Mouse (Mus musculus) CH12.LX (cell line): ENCODE results near the gene Nlrc5. TPM values are rescaled to one million over a fixed set of nuclear protein-coding genes. Genes with fewer than 3 reads are reported as not detected.

ENCODE experiments used
- DNase-seq: peaks from one replicate; pipeline ENCODE4 v3.0.0-alpha.2; 2013; ENCODE audit errors: extremely low read depth
- H3K27ac ChIP-seq: 2 replicates; pipeline ENCODE4 v1.5.1; 2012; ENCODE audit warnings: low read depth, mild to moderate bottlenecking, control low read depth, moderate library complexity; ENCODE audit not compliant: insufficient read depth
- H3K27me3 ChIP-seq: replicated peaks from 2 replicates; pipeline ENCODE3; 2012; ENCODE audit warnings: inconsistent platforms
- H3K36me3 ChIP-seq, 2 experiments: replicated peaks in 1 of 2; 2 replicates each; pipeline versions ENCODE3 to v1.6.1; 2012; ENCODE audit warnings: inconsistent platforms in 1 of 2, low read length in 1 of 2, mild to moderate bottlenecking in 1 of 2, mixed read lengths in 1 of 2, moderate library complexity in 1 of 2; ENCODE audit not compliant: control insufficient read depth in 1 of 2, insufficient read depth in 1 of 2
- H3K4me1 ChIP-seq, 2 experiments: 2 replicates each; pipeline ENCODE4 v1.6.1; 2012; ENCODE audit warnings: inconsistent platforms in 1 of 2, moderate library complexity in 1 of 2; ENCODE audit not compliant: insufficient read depth in 2 of 2, control insufficient read depth in 1 of 2
- H3K4me2 ChIP-seq: 2 replicates; pipeline ENCODE4 v1.6.1; 2012; ENCODE audit warnings: low read depth, mild to moderate bottlenecking, control low read depth; ENCODE audit not compliant: poor library complexity, insufficient read depth, severe bottlenecking
- H3K4me3 ChIP-seq, 3 experiments: fragments of 150-350 bp in 1 of 3; sonication (generic) in 1 of 3; replicated peaks in 1 of 3; 2 replicates each; pipeline versions ENCODE3 to v1.5.1; 2011 to 2012; ENCODE audit warnings: low read depth in 2 of 3, low read length in 2 of 3, mild to moderate bottlenecking in 2 of 3, moderate library complexity in 2 of 3, control low read depth in 1 of 3, improper control_type of control experiment in 1 of 3, inconsistent platforms in 1 of 3, mixed read lengths in 1 of 3; ENCODE audit not compliant: poor library complexity in 1 of 3
- H3K79me2 ChIP-seq: replicated peaks from 2 replicates; pipeline ENCODE4 v1.6.1; 2012; ENCODE audit warnings: mild to moderate bottlenecking, moderate library complexity; ENCODE audit not compliant: control insufficient read depth, poor library complexity, insufficient read depth, severe bottlenecking; ENCODE audit errors: extremely low read depth
- H3K9ac ChIP-seq: 2 replicates; pipeline ENCODE4 v1.6.1; 2012; ENCODE audit warnings: low read depth, mild to moderate bottlenecking, control low read depth, moderate library complexity; ENCODE audit not compliant: insufficient read depth
- H3K9me3 ChIP-seq: replicated peaks from 2 replicates; pipeline ENCODE3; 2012; ENCODE audit warnings: low read length, inconsistent platforms, mixed read lengths
- BHLHE40 ChIP-seq: IDR thresholded peaks from 2 replicates; pipeline ENCODE4 v1.6.1; 2011; ENCODE audit warnings: mild to moderate bottlenecking, low read depth, low read length, improper control_type of control experiment
- CHD1 ChIP-seq: IDR thresholded peaks from 2 replicates; pipeline ENCODE4 v1.6.1; 2012; ENCODE audit warnings: low read depth, low read length, improper control_type of control experiment, inconsistent platforms
- CTCF ChIP-seq, 2 experiments: IDR thresholded peaks in 1 of 2; conservative IDR thresholded peaks in 1 of 2; 2 replicates each; pipeline ENCODE4 v1.5.1; 2011 to 2012; ENCODE audit warnings: low read depth in 2 of 2, low read length in 2 of 2, improper control_type of control experiment in 1 of 2, inconsistent platforms in 1 of 2, mild to moderate bottlenecking in 1 of 2, moderate library complexity in 1 of 2
- E2F4 ChIP-seq: IDR thresholded peaks from 2 replicates; pipeline ENCODE4 v1.6.1; 2011; ENCODE audit warnings: low read depth, low read length, improper control_type of control experiment; ENCODE audit not compliant: insufficient replicate concordance
- ELF1 ChIP-seq: IDR thresholded peaks from 2 replicates; pipeline ENCODE4 v1.6.1; 2014; ENCODE audit warnings: low read depth, mild to moderate bottlenecking, inconsistent platforms, low read length, improper control_type of control experiment
- ETS1 ChIP-seq: conservative IDR thresholded peaks from 2 replicates; pipeline ENCODE4 v1.6.1; 2012; ENCODE audit warnings: low read depth, mild to moderate bottlenecking, inconsistent platforms, low read length, improper control_type of control experiment, moderate library complexity
- JUND ChIP-seq: conservative IDR thresholded peaks from 2 replicates; pipeline ENCODE4 v1.6.1; 2011; ENCODE audit warnings: low read depth, low read length, improper control_type of control experiment
- MAX ChIP-seq: IDR thresholded peaks from 2 replicates; pipeline ENCODE4 v1.6.1; 2011; ENCODE audit warnings: low read length, improper control_type of control experiment
- MAZ ChIP-seq: IDR thresholded peaks from 2 replicates; pipeline ENCODE4 v1.6.1; 2012; ENCODE audit warnings: low read depth, mild to moderate bottlenecking, inconsistent platforms, low read length, improper control_type of control experiment, moderate library complexity
- MEF2A ChIP-seq: IDR thresholded peaks from 2 replicates; pipeline ENCODE4 v1.6.1; 2014; ENCODE audit warnings: low read depth, mild to moderate bottlenecking, inconsistent platforms, low read length, improper control_type of control experiment, borderline replicate concordance
- MYC ChIP-seq: IDR thresholded peaks from 2 replicates; pipeline ENCODE4 v1.6.1; 2011; ENCODE audit warnings: low read depth, mild to moderate bottlenecking, improper control_type of control experiment, low read length
- NELFE ChIP-seq: IDR thresholded peaks from 2 replicates; pipeline ENCODE4 v1.6.1; 2011; ENCODE audit warnings: low read depth, low read length, improper control_type of control experiment
- NRF1 ChIP-seq: IDR thresholded peaks from 2 replicates; pipeline ENCODE4 v1.6.1; 2014; ENCODE audit warnings: low read depth, mild to moderate bottlenecking, inconsistent platforms, low read length, improper control_type of control experiment, moderate library complexity
- POLR2AphosphoS2 ChIP-seq: IDR thresholded peaks from 2 replicates; pipeline ENCODE4 v1.6.1; 2011; ENCODE audit warnings: low read depth, low read length, improper control_type of control experiment
- RAD21 ChIP-seq: IDR thresholded peaks from 2 replicates; pipeline ENCODE4 v1.6.1; 2011; ENCODE audit warnings: low read depth, mild to moderate bottlenecking, low read length, improper control_type of control experiment, moderate library complexity
- SIN3A ChIP-seq: IDR thresholded peaks from 2 replicates; pipeline ENCODE4 v1.6.1; 2012; ENCODE audit warnings: low read length, improper control_type of control experiment, inconsistent platforms
- SMC3 ChIP-seq: IDR thresholded peaks from 2 replicates; pipeline ENCODE4 v1.6.1; 2011; ENCODE audit warnings: low read depth, low read length, improper control_type of control experiment
- USF1 ChIP-seq: IDR thresholded peaks from 2 replicates; pipeline ENCODE4 v1.6.1; 2014; ENCODE audit warnings: low read depth, mild to moderate bottlenecking, inconsistent platforms, low read length, improper control_type of control experiment
- ZC3H11A ChIP-seq: IDR thresholded peaks from 2 replicates; pipeline ENCODE4 v1.6.1; 2012; ENCODE audit warnings: low read depth, mild to moderate bottlenecking, inconsistent platforms, low read length, improper control_type of control experiment
- dilution Hi-C: fragments of 300-500 bp; cut with MboI; formaldehyde crosslinking; loops from 2 replicates; pipeline ENCODE4 v1.14.3; 2020; ENCODE audit warnings: low sequenced_read_pairs; ENCODE audit not compliant: extremely low pct_unique_long_range_greater_than_20kb, extremely low pct_ligation_motif_present
- in situ Hi-C: fragments of 300-500 bp; cut with MboI; formaldehyde crosslinking; loops from 3 replicates; pipeline ENCODE4 v1.14.3; 2019; ENCODE audit warnings: low sequenced_read_pairs, low pct_ligation_motif_present, low pct_unique_long_range_greater_than_20kb, mixed read lengths
- polyA plus RNA-seq: library from polyadenylated mRNA; unstranded; fragments of >175 nt; gene quantifications from 2 replicates; pipeline ENCODE4 v1.2.1, GENCODE M21; 2012; ENCODE audit warnings: low read depth; ENCODE audit not compliant: insufficient read length
- total RNA-seq, 2 experiments: library from RNA; depleted of rRNA; stranded (reverse); fragments of 300-350 nt in 1 of 2; fragments of >200 nt in 1 of 2; gene quantifications; 2 replicates each; pipeline ENCODE4 v1.2.3; 2012 to 2014

The Nlrc5 gene
- total and polyA plus RNA-seq, 3 experiments = 58.6 to 72.5 (median 60.2) TPM

DNA sequence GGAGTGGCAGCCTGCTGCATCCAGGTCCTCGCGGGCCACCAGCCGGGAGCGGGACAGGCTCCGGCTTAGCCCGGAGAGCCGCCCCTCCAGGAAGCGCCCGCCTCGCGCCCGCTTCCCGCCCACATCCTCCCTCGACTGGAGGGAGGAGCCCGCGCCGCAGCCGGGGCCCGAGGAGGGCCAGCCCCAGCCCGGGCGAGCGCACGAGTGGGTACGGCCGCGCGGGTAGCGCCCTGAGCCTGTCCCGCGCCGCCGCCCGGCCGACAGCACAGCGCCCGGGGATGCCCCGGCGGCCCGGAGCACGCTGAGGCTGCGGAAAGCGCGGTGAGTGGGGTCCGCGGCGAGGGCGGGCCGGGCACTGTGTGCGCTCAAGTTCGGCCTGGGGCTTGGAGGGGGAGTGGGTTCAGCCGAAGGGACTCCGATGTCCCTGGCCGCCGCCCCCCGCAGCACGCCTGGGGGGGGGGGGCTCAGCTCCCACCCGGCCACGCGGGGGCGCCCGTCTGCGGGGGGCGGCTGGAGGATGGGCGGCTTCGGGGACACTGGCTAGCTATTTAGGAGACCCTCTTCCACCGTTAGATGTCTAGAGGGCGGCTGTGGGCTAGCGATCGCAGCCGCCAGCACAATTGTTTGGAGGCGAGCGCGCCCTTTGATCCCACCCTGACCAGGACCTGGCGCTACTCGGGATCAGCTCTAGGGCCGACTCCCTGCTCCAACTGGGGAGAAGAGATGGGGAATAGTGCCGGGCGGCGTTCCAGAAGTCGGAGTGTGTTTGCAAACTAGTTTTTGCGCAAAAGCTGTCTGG is 98.9 kb downstream of the Nlrc5 start, which contains the start of gene Cpne2 (continued):
- TF ChIP-seq NRF1 (0 out of 2 replicates have a peak, but pooled peaks have one; percentile 14), BHLHE40 (no peak), E2F4 (no peak), RAD21 (no peak; the same call in 1 of the 2 replicates), POLR2AphosphoS2 (no peak), SIN3A (no peak)

DNA sequence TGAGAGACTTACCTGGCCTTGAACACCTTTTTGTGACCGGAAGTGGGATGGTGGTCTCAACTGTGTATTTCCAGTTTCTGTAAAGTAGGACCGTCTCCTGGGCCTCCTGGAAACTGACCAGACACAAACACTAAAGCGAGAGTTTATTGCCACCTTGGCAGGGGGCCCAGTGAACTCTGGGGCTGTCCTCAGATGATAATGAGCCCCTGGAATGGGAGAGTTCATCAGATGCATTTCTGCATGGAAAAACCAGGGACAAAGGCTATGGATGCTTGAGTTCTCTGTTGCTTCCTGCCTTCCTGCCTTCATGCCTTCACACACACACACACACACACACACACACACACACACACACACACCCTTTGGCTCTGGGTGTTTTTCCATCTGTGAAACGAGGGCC is 100.5 kb downstream of the Nlrc5 start:
- no peak for DNase-seq
- H3K4me3 ChIP-seq = no peak overlapping the region
- in situ Hi-C loops (no loop called here), dilution Hi-C loops (no loop called here)
- H3K4me2 ChIP-seq = no peak overlapping the region
- no peak for TF ChIP-seq RAD21
- TF ChIP-seq ETS1 = no peak
- TF ChIP-seq, all 38 proteins: peak for 0
- Histone ChIP-seq H3K36me3 (no peaks in the 10 kb centered on the region), H3K4me1 (peaks cover 9 to 20% of the 10 kb centered on the region in 2 experiments; a peak in 3 of 4 replicates), H3K27ac (no peak overlapping the region), H3K79me2 (no peaks in the 10 kb centered on the region), H3K9me3 (no peaks in the 10 kb centered on the region), H3K27me3 (peaks cover 21% of the 10 kb centered on the region), H3K9ac (no peak overlapping the region)

DNA sequence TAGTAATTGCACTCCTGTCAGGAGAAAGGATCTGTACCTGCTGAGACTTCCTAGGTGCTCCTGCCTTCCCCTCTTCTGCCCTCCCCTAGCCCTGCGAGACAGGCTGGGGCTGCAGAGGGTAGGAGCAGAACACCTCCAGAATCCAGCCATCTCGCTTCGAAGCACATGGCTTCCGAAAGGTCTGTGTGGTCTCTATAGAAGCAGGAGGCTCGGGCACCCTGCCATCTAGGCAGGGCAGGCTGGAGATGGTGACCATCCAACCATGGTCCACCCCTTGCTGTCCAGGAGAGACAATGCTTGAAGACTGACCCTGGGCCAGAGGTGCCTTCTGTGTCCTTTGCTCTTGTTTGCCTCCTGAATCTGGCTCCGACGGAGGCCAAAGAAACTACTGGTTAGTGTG is 101.5 kb downstream of the Nlrc5 start:
- Histone ChIP-seq H3K27me3 (peaks cover 23% of the 10 kb centered on the region), H3K27ac (no peak overlapping the region), H3K9me3 (no peaks in the 10 kb centered on the region), H3K4me2 (no peak overlapping the region), H3K79me2 (no peaks in the 10 kb centered on the region), H3K4me1 (peaks cover 9 to 29% of the 10 kb centered on the region in 2 experiments; a peak in 3 of 4 replicates), H3K9ac (no peak overlapping the region), H3K36me3 (no peaks in the 10 kb centered on the region), H3K4me3 (no peak overlapping the region)
- TF ChIP-seq SMC3 = no peak
- no peak for TF ChIP-seq RAD21
- TF ChIP-seq MEF2A = no peak
- TF ChIP-seq USF1 = no peak
- no peak for TF ChIP-seq NRF1
- no peak for TF ChIP-seq BHLHE40
- no peak for TF ChIP-seq NELFE
- no peak for TF ChIP-seq CTCF (conservative IDR thresholded peaks at IDR 0.05 in 1 of 2, IDR thresholded peaks at IDR 0.05 in 1 of 2; ENCODE audit: low read depth in 2 of 2, low read length in 2 of 2)
- TF ChIP-seq CHD1 = no peak
- TF ChIP-seq ZC3H11A = no peak
- no peak for TF ChIP-seq MAZ
- TF ChIP-seq ELF1 = no peak
- no peak for TF ChIP-seq JUND
- TF ChIP-seq MAX = no peak
- no peak for TF ChIP-seq E2F4
- no peak for TF ChIP-seq MYC
- DNase-seq = no peak
- dilution Hi-C loops (no loop called here), in situ Hi-C loops (no loop called here)
